Mouse (Mus musculus): Measurements from ENCODE around the gene Mgat5b. TPM values are rescaled to one million over a fixed set of nuclear protein-coding genes. Genes with fewer than 3 reads are reported as not detected.

Gene Mgat5b
- polyA plus RNA-seq, 1 experiment = 6.4 TPM

GRCm38 (mm10) chr11:116991964-116992363 is 73.3 kb downstream of the Mgat5b start:
- no peak overlapping the region for H3K4me3 ChIP-seq (ENCODE audit: control insufficient read depth, insufficient read depth, low read length)
- DNase-seq = no peak
- H3K36me3 ChIP-seq (ENCODE audit: control insufficient read depth, insufficient read depth, low read length) = no peaks in the 10 kb centered on the region
- 84% methylated on average over 6 of the region's 6 CpGs for WGBS
- TF ChIP-seq CTCF (IDR thresholded peaks at IDR 0.05; ENCODE audit: borderline replicate concordance, control insufficient read depth, extremely low read depth, insufficient read depth, low read length, poor library complexity) (no peak), POLR2A (IDR thresholded peaks at IDR 0.05; ENCODE audit: control insufficient read depth, extremely low read depth, insufficient read depth, low read length, poor library complexity) (no peak)
- no peaks in the 10 kb centered on the region for H3K4me1 ChIP-seq (replicated peaks; ENCODE audit: control insufficient read depth, insufficient read depth, low read length)
- no peaks in the 10 kb centered on the region; the same call in 1 of the 2 replicates for H3K27me3 ChIP-seq (ENCODE audit: control insufficient read depth, insufficient read depth, low read length)
- H3K27ac ChIP-seq (ENCODE audit: control insufficient read depth, insufficient read depth, low read length) = no peak overlapping the region

DNA sequence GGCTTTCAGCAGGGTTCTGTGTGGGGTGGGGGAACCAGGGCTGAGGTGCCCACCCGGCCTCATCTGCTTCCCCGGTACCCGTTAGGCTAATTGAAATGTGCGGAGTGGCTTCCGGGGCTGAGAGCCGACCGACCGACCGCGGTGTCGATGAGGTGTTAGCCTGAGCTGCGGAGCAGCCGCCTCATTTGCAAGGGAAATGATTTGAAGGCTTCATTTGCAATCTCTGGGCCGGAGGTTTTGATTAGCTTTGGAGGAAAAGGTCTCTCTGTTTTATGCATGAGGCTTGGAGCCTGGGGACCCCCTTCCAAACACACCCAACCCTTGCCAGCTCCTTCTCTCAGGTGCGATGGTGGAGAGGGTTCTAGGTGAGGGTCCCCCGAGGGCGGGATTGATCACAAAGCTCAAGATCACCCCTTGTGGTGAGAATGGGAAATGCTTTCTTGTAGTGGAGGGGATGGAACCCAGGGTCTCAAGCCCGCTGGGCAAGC is 75.5 kb downstream of the Mgat5b start:
- peak; percentile 66 for DNase-seq
- Histone ChIP-seq H3K36me3 (ENCODE audit: control insufficient read depth, insufficient read depth, low read length) (no peaks in the 10 kb centered on the region), H3K27ac (ENCODE audit: control insufficient read depth, insufficient read depth, low read length) (no peak overlapping the region), H3K4me1 (replicated peaks; ENCODE audit: control insufficient read depth, insufficient read depth, low read length) (no peaks in the 10 kb centered on the region), H3K27me3 (ENCODE audit: control insufficient read depth, insufficient read depth, low read length) (no peaks in the 10 kb centered on the region; the same call in 1 of the 2 replicates), H3K4me3 (ENCODE audit: control insufficient read depth, insufficient read depth, low read length) (no peak overlapping the region)
- WGBS = 9% methylated on average over 18 of the region's 18 CpGs
- TF ChIP-seq CTCF (IDR thresholded peaks at IDR 0.05; ENCODE audit: borderline replicate concordance, control insufficient read depth, extremely low read depth, insufficient read depth, low read length, poor library complexity) = peak; percentile 33; the same call in 1 of the 2 replicates
- no peak for TF ChIP-seq POLR2A (IDR thresholded peaks at IDR 0.05; ENCODE audit: control insufficient read depth, extremely low read depth, insufficient read depth, low read length, poor library complexity)

- Histone ChIP-seq H3K27me3 (ENCODE audit: control insufficient read depth, insufficient read depth, low read length) (no peaks in the 10 kb centered on the region), H3K4me1 (replicated peaks; ENCODE audit: control insufficient read depth, insufficient read depth, low read length) (no peaks in the 10 kb centered on the region), H3K36me3 (ENCODE audit: control insufficient read depth, insufficient read depth, low read length) (no peaks in the 10 kb centered on the region), H3K4me3 (ENCODE audit: control insufficient read depth, insufficient read depth, low read length) (no peak overlapping the region), H3K27ac (ENCODE audit: control insufficient read depth, insufficient read depth, low read length) (no peak overlapping the region)
- TF ChIP-seq POLR2A (IDR thresholded peaks at IDR 0.05; ENCODE audit: control insufficient read depth, extremely low read depth, insufficient read depth, low read length, poor library complexity) (no peak), CTCF (IDR thresholded peaks at IDR 0.05; ENCODE audit: borderline replicate concordance, control insufficient read depth, extremely low read depth, insufficient read depth, low read length, poor library complexity) (no peak)
- 57% methylated on average over 3 of the region's 3 CpGs for WGBS
- no peak for DNase-seq
These were observed 78.3 kb downstream of the Mgat5b start for GRCm38 (mm10) chr11:116996976-116997375.

- no peak overlapping the region for H3K27ac ChIP-seq (ENCODE audit: control insufficient read depth, insufficient read depth, low read length)
- TF ChIP-seq POLR2A (IDR thresholded peaks at IDR 0.05; ENCODE audit: control insufficient read depth, extremely low read depth, insufficient read depth, low read length, poor library complexity) = no peak
- no peak for TF ChIP-seq CTCF (IDR thresholded peaks at IDR 0.05; ENCODE audit: borderline replicate concordance, control insufficient read depth, extremely low read depth, insufficient read depth, low read length, poor library complexity)
- H3K4me1 ChIP-seq (replicated peaks; ENCODE audit: control insufficient read depth, insufficient read depth, low read length) = no peaks in the 10 kb centered on the region
- no peak overlapping the region for H3K4me3 ChIP-seq (ENCODE audit: control insufficient read depth, insufficient read depth, low read length)
- H3K36me3 ChIP-seq (ENCODE audit: control insufficient read depth, insufficient read depth, low read length) = no peaks in the 10 kb centered on the region
- H3K27me3 ChIP-seq (ENCODE audit: control insufficient read depth, insufficient read depth, low read length) = no peaks in the 10 kb centered on the region
- no peak for DNase-seq
- 98% methylated on average over 5 of the region's 5 CpGs for WGBS
These were observed 80.3 kb downstream of the Mgat5b start for GRCm38 (mm10) chr11:116998935-116999334.

GRCm38 (mm10) chr11:117000219-117000618 is 81.6 kb downstream of the Mgat5b start:
- 28% methylated on average over 3 of the region's 3 CpGs for WGBS
- DNase-seq = no peak
- TF ChIP-seq CTCF (IDR thresholded peaks at IDR 0.05; ENCODE audit: borderline replicate concordance, control insufficient read depth, extremely low read depth, insufficient read depth, low read length, poor library complexity) = no peak
- no peak for TF ChIP-seq POLR2A (IDR thresholded peaks at IDR 0.05; ENCODE audit: control insufficient read depth, extremely low read depth, insufficient read depth, low read length, poor library complexity)
- H3K4me3 ChIP-seq (ENCODE audit: control insufficient read depth, insufficient read depth, low read length) = no peak overlapping the region
- H3K27ac ChIP-seq (ENCODE audit: control insufficient read depth, insufficient read depth, low read length) = no peak overlapping the region
- no peaks in the 10 kb centered on the region for H3K36me3 ChIP-seq (ENCODE audit: control insufficient read depth, insufficient read depth, low read length)
- H3K27me3 ChIP-seq (ENCODE audit: control insufficient read depth, insufficient read depth, low read length) = no peaks in the 10 kb centered on the region
- H3K4me1 ChIP-seq (replicated peaks; ENCODE audit: control insufficient read depth, insufficient read depth, low read length) = no peaks in the 10 kb centered on the region

DNA sequence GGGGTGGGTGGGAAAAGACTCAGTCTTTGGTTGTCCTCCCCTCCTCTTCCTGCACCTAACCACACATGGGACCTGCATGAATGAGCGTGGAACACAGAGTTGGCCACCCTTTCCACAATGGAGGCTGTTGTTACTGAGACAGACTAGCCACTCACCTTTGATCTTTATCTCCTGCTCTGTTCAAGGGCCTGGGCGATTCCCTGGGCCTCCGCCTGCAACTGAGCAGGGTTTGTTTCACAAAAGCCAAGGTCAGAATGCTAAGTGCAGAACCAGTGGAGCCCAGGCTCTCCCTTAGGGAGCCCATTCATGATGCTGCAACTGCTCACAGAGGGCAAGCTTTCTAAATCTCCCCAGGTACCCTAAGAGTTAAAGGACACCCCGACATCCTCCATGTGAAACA is 83.1 kb downstream of the Mgat5b start:
- 37% methylated on average over 4 of the region's 4 CpGs for WGBS
- no peak overlapping the region for H3K4me3 ChIP-seq (ENCODE audit: control insufficient read depth, insufficient read depth, low read length)
- H3K27me3 ChIP-seq (ENCODE audit: control insufficient read depth, insufficient read depth, low read length) = no peaks in the 10 kb centered on the region
- no peaks in the 10 kb centered on the region for H3K4me1 ChIP-seq (replicated peaks; ENCODE audit: control insufficient read depth, insufficient read depth, low read length)
- DNase-seq = no peak
- TF ChIP-seq POLR2A (IDR thresholded peaks at IDR 0.05; ENCODE audit: control insufficient read depth, extremely low read depth, insufficient read depth, low read length, poor library complexity) (no peak), CTCF (IDR thresholded peaks at IDR 0.05; ENCODE audit: borderline replicate concordance, control insufficient read depth, extremely low read depth, insufficient read depth, low read length, poor library complexity) (no peak)
- no peaks in the 10 kb centered on the region for H3K36me3 ChIP-seq (ENCODE audit: control insufficient read depth, insufficient read depth, low read length)
- H3K27ac ChIP-seq (ENCODE audit: control insufficient read depth, insufficient read depth, low read length) = no peak overlapping the region

GRCm38 (mm10) chr11:117003503-117003902 is 84.8 kb downstream of the Mgat5b start:
- TF ChIP-seq CTCF (IDR thresholded peaks at IDR 0.05; ENCODE audit: borderline replicate concordance, control insufficient read depth, extremely low read depth, insufficient read depth, low read length, poor library complexity) (no peak), POLR2A (IDR thresholded peaks at IDR 0.05; ENCODE audit: control insufficient read depth, extremely low read depth, insufficient read depth, low read length, poor library complexity) (no peak)
- Histone ChIP-seq H3K4me1 (replicated peaks; ENCODE audit: control insufficient read depth, insufficient read depth, low read length) (no peaks in the 10 kb centered on the region), H3K4me3 (ENCODE audit: control insufficient read depth, insufficient read depth, low read length) (no peak overlapping the region), H3K27ac (ENCODE audit: control insufficient read depth, insufficient read depth, low read length) (no peak overlapping the region), H3K36me3 (ENCODE audit: control insufficient read depth, insufficient read depth, low read length) (no peaks in the 10 kb centered on the region), H3K27me3 (ENCODE audit: control insufficient read depth, insufficient read depth, low read length) (no peaks in the 10 kb centered on the region)
- no peak for DNase-seq
- 78% methylated on average over 9 of the region's 9 CpGs for WGBS
